Mouse (Mus musculus) urinary bladder, postnatal 25 days (tissue): ENCODE data around the gene Vsir.
A peak's percentile ranks its signal among the peaks of the same experiment; 100 is the strongest.

ENCODE experiments used
- DNase-seq: peaks from one replicate; pipeline ENCODE4 v3.0.0; 2022; ENCODE audit warnings: low spot score

Gene Vsir

DNA sequence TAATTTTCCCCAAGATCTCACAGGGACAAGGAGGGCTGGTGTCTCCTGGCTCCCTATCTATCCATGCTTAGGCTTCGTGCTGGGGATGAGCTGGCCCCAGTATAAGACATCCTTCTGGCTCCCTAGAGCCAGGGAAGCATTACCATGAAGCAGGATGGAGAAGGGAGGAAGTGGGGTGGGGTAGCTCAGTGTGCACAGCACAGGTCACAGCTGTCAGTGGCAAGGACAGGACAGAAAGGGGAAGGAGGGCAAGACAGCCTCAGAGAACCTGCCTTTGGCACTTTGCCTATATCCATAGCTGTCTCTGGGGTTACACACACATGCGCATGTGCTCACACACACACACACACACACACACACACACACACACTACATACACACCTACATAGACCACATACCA, 41.7 kb downstream of the Vsir start:
- no peak for DNase-seq

- DNase-seq, result no peak
Measured at GRCm38 (mm10) chr10:60389447-60389865, 42.8 kb downstream of the Vsir start.

- DNase-seq, result no peak
Measured at GRCm38 (mm10) chr10:60390177-60390903, 43.7 kb downstream of the Vsir start.

DNA sequence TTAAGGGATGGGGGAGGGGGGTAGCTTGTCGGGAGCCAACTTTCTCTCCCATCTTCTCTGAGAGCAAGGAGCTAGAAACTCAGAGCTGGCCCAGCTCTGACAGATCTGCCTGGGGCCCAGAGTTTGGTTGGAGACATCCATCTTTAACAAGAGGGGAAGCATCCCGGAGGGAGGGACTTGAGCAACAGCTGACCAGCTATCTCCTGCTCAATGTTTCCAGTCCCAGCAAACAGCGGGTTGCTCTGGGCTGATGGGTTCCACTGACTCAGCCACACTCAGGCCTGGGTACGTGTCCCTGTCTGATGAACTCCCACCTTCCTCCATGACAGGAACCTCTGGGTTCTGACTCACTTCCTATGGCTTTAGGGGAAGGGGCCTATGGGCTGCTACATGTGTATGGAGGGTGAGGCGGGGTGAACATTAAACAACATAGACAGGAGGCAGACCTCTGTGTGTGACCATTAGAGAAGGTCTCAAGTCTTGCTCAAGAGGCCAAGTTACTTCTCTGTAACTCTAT, 44.3 kb downstream of the Vsir start:
- DNase-seq, result no peak

- no peak for DNase-seq
Measured at GRCm38 (mm10) chr10:60391661-60392060, 45.0 kb downstream of the Vsir start.

GRCm38 (mm10) chr10:60394936-60395335, 48.3 kb downstream of the Vsir start:
- no peak for DNase-seq

GRCm38 (mm10) chr10:60395605-60396004, 49.0 kb downstream of the Vsir start:
- no peak for DNase-seq

- DNase-seq, result no peak
Measured at GRCm38 (mm10) chr10:60398051-60398814, 51.6 kb downstream of the Vsir start.

GRCm38 (mm10) chr10:60399449-60399848, 52.8 kb downstream of the Vsir start, which contains the start of gene Gm17455:
Gene Gm17455 (plus strand): TSS chr10:60399726.
- no peak for DNase-seq

- no peak for DNase-seq
Measured at GRCm38 (mm10) chr10:60400507-60401295, 54.0 kb downstream of the Vsir start.

- DNase-seq, result no peak
Measured at GRCm38 (mm10) chr10:60405460-60406177, 59.0 kb downstream of the Vsir start.

- DNase-seq, result peak; percentile 70
Measured at GRCm38 (mm10) chr10:60407831-60408230, 61.2 kb downstream of the Vsir start.

- DNase-seq, result no peak
Measured at GRCm38 (mm10) chr10:60411794-60412193, 65.1 kb downstream of the Vsir start.

- no peak for DNase-seq
Measured at GRCm38 (mm10) chr10:60413756-60414155, 67.1 kb downstream of the Vsir start.

GRCm38 (mm10) chr10:60417041-60417440, 70.4 kb downstream of the Vsir start:
- no peak for DNase-seq

DNA sequence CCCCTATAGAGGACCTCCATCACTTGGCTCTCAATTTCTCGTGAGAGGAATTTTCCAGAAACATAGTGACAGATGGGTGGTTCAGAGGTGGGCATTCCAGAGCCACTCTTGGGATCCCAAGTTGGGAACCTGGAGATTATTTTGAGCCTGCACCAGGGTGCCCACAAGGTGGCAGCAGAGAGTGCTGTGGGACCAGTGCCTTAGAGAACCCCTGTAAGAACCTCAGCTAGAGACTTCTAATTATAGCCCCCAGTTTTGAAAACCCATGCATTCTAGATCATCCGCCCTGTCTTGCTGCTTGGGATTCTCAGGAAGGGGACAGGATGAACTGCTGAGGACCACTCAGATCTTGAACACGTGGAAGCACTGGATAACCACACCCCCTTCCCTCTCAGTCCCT, 71.5 kb downstream of the Vsir start:
- DNase-seq, result peak; percentile 71

DNA sequence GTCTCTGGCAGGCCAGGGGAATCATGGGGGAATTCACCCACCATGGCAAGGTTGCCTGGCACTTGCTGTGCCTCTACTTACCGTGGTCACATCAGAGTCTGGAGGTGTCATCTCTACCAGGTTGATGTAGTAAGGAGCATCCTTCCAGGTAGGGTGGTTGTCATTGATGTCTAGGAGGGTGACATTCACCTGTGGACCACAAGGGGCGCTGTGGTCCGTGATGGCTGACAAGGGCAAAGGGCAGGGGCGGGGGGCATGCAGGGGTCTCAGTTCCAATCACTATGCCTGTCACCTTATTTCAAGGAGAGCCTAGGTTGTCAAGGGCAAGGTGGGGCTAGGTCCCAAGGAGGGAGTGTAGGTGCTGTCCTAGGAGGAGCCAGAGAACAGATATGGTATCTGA, 73.0 kb downstream of the Vsir start:
- DNase-seq, result no peak
